Mouse (Mus musculus) lung, postnatal 10 days (tissue): ENCODE data around the gene Ddias.
A peak's percentile ranks its signal among the peaks of the same experiment; 100 is the strongest.
"Not testable (repeated sequence)": the region's sequence is repeated elsewhere in the genome, so short reads cannot be mapped to it uniquely, and the experiment has no call there.

ENCODE experiments used
- DNase-seq: peaks from one replicate; pipeline ENCODE4 v3.0.0; 2021

The Ddias gene

GRCm38 (mm10) chr7:92874116-92874675 lies at the start of gene Ddias, which contains the start of gene Prcp:
Ddias (minus strand) TSS chr7:92874247.
Prcp (plus strand) TSS chr7:92874470.
- peak; percentile 96 for DNase-seq

GRCm38 (mm10) chr7:92920857-92921172 lies 46.8 kb upstream of the Ddias start:
- no peak for DNase-seq

- DNase-seq: no peak
Measured at GRCm38 (mm10) chr7:92920172-92920856, 46.3 kb upstream of the Ddias start.

- DNase-seq: not testable (repeated sequence)
Measured at GRCm38 (mm10) chr7:92904285-92904684, 30.2 kb upstream of the Ddias start.

DNA sequence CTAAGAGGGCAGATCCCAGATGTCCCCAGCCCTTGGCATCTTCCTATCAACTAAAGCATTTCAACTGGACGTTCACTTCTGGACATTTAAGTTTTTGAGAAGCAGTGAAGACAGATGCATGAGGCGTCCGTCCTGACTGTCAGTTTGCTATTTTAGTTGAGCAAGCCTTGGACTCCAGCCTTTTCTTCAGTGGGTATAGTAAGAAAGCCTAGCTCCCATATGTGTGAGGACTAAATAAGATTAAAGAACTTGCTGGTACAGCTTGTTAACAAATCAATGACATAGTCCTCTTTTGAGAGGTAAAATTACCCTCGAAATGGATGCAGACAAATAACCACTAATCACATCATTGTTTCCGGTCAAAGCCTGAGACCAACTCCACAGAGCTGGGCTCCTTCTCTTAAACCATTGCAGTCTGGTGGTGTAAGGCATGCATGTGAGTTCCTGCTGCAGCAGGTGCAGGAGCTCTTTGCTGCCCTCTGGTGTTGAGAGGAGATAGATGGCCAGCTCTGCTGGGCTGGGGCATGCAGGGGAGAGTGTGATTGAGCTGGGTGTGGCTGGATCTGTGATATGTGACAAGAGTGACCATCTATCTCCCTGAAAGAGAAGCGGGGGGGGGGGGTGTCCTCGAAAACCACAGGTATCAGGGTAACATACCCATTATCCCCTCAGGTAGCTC lies 29.5 kb upstream of the Ddias start:
- peak; percentile 82 for DNase-seq

DNA sequence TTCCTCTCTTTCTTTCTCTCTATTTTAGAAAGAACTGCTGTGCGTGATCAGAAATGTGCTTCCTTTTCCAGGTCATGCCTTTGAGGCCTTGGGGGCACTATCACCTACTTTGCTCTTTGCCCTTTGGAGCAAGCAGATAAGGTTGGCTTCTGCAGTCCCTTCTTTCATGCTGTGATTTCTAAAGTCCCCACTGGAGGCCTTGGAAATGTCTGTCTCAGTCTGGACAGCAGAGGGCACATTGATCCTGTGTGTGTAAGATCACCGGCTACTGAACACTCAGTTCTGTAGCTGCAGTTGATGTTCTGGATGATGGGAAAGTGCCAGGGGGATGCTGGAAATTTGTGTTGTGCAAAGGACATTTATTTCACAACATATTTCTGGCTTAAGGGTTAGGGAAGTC lies 23.0 kb upstream of the Ddias start:
- DNase-seq: peak; percentile 46

DNA sequence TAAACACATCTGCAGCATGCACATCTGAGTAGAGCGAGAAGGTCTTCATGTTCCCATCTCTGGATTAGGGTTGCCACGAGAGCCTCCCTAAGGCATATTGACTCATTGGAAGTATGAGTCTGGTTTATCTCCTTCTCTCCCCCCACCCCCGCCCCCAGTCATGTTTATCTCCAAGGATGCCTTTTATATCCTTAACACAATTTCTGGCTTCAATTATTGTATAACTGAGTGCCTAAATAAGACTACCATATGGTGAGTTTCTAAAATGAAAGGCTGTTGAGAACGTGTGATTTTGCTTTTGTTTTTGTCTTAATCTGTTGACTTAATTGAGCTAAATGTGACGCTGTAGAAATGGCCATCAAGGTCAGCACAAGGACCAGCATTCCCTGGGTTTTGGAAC lies 22.0 kb upstream of the Ddias start:
- DNase-seq: no peak

- DNase-seq: no peak
Measured at GRCm38 (mm10) chr7:92893478-92893877, 19.4 kb upstream of the Ddias start.

DNA sequence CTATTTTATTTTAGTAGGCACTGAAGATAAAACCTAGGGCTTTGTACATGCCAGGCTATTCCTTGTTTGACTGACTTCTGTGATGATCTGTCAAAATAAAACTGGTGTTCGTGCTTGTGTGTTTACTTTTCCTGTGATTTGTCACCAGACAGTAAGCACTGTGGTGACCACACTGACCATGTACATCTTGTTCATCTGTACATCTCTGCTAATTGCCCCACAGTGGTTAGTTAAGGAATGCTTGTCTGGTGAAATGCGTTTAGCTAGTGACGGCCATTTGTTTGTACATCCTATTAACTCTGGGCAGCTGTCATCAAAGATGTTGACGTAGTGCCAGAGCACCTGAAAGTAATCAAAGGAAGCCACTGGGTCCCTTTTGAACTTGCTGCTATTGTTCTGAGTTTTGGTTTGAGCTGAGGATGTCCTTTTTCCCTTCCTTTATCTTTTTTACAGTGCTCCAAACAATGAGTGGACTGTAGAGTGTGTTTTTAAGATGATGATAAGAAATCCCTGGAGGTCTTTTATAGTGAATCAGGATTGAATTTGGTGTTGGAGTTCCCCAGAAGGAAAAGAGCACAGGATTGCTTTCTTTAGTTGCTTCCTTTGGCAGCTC lies 16.7 kb upstream of the Ddias start:
- peak; percentile 35 for DNase-seq

DNA sequence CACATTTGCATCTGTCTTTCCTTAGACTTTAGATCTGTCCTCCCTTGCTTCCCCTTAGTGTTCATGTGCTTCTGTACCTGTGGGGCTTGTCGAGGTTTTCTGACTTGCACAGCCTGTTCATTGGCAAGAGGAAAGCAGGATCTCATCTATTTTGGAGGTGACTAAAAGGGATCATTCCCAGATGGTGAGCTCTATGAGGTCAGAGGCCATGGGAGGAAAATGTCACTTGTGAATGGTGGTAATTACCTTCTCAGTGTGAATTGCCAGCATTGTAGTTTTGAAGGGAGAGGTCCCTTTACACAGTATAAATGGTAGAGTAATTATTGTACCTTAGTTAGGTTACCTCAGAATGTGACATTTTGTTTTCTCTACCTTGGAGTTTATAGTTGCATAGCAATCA lies 16.2 kb upstream of the Ddias start:
- no peak for DNase-seq

GRCm38 (mm10) chr7:92887230-92887629 lies 13.2 kb upstream of the Ddias start:
- no peak for DNase-seq

- DNase-seq: no peak
Measured at GRCm38 (mm10) chr7:92886801-92887200, 12.8 kb upstream of the Ddias start.

DNA sequence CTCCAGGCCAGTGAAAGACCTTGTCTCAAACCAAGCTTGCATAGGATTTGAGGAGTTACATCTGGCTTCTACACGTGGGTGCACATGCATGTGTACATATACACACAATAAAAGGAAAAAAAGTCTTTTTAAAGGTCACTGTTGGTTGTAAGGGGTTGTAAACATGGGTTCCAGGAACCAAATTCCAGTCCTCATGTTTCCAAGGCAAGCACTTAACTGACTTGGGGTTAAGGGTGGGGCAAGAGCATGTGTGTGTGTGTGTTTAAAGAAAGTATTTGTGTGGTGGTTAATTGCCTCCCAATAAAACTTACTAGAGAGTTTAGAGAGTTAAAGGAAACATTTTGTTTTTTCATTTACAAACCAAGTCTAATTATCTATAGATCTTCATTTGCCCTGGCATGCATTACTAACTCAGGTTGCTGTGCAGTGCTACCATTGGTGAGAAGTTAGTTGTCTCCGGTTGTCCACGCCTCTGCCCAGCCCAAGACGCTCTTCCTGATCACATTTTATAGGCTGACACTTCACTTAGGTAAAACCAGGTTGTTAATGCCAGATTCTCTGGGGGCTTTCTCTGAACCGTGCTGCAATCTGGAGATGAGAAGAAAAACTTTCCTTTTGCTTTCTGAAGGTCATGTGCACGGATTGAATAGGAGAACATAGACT lies 11.1 kb upstream of the Ddias start:
- DNase-seq: no peak

DNA sequence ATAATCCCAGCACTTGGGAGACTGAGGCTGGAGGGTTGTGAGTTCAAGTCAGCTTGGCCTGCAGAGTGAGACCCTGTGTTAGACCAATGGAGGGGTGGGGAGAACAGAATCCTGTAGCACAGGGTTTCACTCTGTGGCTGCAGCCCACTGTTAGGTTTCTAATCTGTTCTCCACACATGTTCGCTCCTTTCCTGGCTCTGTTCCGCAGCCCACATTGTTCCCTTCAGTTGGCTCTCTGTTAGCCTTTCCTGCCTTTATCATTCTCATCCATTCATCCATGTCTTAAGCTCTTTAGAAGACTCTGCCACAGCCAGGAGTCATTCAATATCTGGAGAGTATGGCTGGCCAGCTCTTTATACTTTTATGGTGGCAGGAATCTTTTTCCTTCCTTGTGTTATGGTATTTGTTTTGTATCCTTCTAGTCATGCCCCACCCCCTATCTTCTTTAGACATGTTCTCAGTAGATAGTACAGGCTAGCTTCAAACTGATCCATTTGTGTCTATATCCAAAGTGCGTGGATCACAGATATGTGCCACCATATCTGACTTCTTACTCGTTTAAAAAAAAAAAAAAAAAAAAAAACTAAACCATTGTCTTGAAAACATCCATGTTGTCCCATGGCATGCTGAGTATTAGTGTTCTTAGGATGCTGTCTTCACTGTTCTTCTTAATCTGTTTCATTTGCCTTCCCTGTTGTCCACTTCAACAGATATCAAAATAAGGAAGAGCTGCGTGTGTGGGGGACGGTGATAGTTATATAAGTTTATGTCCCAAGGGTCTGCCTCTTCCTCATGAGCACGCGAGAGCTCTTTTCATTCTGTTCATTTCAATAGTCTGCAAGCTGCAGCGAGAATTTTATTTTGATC lies 10.0 kb upstream of the Ddias start:
- DNase-seq: peak; percentile 44

GRCm38 (mm10) chr7:92878575-92879285 lies 4.7 kb upstream of the Ddias start:
- DNase-seq: no peak

DNA sequence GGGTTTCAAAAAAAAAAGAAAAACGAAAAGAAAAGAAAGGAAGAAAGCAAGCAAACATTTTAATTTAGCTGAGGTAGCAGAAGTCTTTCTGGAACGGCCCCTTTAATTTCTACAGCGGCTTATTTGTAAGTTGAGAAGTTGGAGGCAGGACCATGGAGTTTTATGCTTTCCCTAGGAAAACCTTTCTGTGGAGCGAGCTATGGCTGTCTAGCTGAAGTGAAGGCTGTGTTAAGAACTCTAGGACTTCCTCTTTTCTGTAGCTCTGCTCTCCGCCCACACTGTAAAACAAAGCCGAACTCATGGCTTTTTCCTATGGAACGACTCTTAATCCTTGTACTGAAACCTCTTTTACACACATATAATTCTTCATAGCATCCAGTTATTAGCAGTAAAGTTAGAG lies 2.5 kb upstream of the Ddias start:
- DNase-seq: no peak

- peak; percentile 18 for DNase-seq
Measured at GRCm38 (mm10) chr7:92876066-92876465, 2.0 kb upstream of the Ddias start.

DNA sequence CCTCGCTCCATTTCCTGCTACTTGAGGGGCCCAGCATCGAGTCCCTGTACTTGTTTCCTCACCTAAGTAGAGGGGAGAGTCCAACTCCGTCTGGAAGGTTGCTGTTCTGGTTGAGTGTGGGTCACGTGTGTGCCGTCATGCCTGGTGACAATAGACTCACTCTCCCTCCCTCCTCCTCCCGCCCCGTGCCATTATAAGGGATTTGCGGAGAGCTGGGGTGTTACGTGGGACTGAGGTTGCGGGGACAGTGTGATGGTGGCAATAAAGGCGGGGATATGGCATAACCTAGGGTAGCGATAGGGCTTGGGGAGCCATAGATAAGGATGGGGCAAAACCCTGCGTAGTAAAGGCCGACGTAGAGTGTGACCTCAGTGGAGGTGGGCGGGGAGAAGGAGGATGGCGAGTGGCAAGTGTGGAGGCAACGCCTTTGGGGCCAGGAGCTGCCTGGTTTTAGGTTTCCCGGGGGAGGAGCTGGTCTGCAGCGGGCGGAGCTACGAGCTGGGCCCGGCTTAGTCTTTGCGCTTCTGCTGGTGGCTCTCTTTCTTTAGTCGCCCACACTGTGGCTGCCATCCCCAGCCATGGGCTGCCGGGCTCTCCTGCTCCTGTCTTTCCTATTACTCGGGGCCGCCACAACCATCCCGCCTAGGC lies 838 bp upstream of the Ddias start:
- peak; percentile 95 for DNase-seq

DNA sequence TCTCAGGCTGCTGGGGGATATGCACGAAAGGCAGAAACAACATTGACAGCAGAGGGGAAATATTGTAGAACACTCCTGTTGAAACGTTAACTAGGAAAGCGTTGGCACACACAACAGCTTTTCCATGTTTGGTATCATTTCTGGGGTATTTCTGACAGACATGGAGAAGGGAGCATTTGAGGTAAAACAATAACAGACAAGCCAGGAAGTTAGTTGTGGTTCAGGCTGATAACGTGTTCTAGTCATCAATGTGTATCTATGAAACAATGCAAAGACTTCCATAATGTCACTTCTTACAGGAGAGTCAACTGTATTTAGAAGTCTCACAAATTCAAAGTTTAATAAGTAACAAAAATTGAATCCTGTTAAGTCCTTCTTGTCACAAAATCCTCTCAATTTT lies 2.5 kb downstream of the Ddias start:
- no peak for DNase-seq

- no peak for DNase-seq
Measured at GRCm38 (mm10) chr7:92870161-92870560, 3.9 kb downstream of the Ddias start.

DNA sequence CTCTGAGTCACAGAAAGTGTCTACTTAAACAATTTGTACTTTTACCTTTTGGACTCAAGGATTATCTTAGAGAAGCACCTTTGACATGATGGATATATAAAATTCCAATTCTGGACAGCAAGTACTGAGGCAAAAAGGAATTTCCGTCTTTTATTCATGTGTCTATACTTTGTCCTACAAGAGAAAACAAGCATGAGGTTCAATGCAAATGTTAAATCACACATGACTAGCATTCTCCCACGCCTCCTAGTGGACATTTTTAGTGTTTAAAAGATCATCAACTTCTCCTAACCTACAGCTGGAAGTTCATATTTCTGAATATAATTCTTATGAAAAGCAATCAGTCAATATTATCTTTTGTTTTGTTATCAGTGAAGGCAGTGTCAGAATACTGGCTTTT lies 7.5 kb downstream of the Ddias start:
- DNase-seq: peak; percentile 28
